Mouse (Mus musculus): ENCODE data around the gene Dock8.
"Not testable (repeated sequence)": the region's sequence is repeated elsewhere in the genome, so short reads cannot be mapped to it uniquely, and the experiment has no call there.

Gene Dock8

DNA sequence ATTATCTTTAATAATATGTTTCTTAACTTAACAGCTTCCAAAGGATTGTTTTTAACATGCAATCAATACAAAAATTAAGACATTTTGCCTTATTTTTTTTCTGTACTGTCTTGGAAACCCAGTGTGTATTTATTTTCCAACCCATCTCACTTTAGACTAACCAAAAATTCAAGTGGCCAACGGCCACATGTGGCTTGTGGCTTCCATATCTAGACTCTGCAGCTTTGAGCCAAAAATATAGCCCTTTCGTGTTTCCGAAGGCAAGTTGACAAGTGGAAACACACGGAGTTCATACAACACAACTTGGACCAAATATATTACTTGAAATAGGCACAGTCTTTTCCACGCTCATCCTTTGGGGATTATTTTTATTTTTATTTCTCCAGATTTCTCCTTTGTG lies 773 bp upstream of the Dock8 start:
- no peak for DNase-seq (ENCODE audit: low read depth, low spot score)

DNA sequence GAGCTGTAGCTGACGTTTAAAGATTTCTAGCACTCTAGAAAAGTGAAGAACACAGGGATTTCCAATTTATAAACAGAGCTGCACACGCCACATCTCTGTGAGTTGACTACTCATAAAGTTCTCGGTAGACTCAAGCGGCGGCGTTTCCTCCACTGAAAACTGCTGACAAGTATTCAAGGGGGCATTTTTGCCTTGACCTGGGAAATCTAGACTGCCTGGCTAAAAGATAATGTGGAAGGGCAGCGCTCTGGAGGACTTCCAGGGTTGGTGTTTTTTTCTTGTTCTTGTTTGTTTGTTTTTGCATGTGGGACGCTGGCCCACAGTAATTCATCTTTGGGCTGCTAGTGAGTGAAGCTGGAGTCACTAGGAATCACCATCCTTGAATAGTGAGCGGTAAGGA lies 819 bp downstream of the Dock8 start:
- DNase-seq (ENCODE audit: low read depth, low spot score): no peak

DNA sequence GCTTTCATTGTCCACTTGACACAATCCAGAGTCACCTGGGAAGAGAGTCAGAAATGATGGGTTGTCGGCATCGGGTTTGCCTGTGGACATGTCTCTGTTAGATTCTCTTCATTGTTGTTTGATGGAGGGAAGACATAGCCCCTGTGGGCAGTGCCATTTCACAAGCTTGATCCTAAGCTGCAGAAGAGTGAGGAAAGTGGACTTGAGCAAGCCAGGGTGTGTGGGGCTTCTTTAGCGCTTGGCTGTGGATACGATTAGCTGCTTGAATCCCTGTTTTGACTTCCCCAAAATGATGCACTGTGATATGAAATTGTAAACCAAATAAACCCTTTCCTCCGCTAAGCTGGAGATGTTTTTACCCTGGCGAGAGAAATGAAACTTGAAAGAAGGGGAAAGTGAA lies 2.7 kb downstream of the Dock8 start:
- DNase-seq (ENCODE audit: low read depth, low spot score): no peak

DNA sequence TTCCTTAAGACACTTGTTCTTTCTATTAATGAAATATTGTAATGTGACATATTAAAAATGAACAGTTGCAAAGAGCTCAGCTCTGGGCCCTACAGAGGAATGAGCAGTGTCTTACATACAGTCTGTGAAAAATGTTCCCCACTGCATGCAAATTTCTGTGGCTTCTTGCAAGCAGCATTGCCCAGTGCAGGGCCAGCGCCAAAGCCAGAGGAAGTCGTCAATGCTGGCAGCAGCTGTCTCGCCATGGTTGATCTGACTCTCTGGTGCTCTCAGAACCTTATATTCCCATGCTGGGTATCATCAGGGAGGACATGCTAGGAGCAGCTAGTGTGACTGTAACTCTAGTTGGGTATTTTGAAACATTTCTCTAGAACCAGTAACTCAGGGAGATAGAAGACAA lies 3.5 kb downstream of the Dock8 start:
- no peak for DNase-seq (ENCODE audit: low read depth, low spot score)

DNA sequence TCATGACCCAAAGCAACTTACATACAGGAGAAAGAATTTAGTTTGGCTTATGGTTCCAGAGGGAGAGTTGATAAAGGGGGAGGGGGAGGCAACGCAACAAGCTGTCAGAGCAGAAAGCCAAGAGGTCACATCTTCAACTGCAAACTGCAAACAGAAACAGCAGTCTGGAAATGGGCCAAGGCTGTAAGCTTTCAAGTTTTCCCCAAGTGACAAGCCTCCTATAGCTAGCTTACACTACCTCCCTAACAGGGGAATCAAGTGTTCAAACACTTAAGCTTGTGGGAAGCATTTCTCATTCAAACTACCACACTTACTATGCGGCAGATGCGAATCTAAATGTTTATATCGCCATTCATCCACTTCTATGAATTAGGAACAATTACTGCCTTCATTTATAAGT lies 4.5 kb downstream of the Dock8 start:
- DNase-seq (ENCODE audit: low read depth, low spot score): no peak

DNA sequence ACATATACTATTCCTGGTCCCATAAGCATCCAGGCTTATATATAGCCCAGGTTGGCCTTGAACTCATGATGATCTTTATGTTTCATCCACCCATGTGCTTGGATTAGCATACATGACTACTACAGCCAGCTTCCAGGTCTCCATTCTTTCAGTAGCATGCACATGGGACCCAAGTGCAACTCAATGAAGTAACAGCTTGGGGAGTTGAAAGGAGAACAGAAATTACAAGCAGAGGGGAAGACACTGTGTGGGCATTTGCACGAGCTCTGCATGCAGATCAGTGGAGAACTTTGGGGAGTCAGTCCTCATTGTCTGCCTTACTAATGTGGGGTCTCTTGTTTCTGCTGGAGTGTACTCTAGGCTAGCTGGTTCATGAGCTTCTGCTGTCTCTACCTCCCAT lies 7.4 kb downstream of the Dock8 start:
- no peak for DNase-seq (ENCODE audit: low read depth, low spot score)

DNA sequence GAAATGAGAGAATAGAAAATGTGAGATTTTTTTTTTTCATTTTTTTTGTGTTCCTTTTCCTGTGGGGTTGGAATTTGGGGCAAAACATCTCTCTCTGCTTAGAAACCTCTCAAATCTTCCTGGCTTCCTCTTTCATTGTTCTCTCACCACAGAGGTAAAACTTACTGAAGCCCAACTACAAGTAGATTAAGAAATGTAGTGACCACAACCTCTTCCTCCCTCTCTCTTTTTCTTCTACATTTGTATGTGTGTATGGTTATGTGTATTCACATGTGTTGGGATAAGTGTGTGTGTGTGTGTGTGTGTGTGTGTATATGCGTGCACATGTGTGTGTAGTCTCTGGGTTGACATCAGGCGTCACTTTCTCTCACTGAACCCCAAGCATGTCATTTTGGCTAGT lies 9.2 kb downstream of the Dock8 start:
- no peak for DNase-seq (ENCODE audit: low read depth, low spot score)

DNA sequence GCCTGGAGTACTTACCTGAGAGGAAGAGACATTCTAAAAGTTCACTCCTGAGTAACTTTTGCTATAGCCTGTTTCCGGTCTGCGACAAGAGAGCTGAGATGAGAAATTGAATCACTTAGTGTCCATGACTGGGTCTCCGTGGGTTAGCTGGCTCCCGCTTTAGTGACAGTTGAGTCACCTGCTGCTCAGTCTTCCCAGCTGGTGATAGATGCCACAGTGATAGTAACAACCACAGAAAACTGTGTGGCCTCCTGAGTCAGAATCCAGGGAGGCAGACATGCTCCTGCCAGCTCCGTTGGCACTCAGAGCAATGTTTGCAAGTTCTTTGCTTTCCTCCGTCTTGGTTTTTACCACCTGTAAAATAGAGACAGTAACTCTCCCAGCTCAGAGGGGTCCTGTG lies 23.4 kb downstream of the Dock8 start:
- DNase-seq (ENCODE audit: low read depth, low spot score): no peak

DNA sequence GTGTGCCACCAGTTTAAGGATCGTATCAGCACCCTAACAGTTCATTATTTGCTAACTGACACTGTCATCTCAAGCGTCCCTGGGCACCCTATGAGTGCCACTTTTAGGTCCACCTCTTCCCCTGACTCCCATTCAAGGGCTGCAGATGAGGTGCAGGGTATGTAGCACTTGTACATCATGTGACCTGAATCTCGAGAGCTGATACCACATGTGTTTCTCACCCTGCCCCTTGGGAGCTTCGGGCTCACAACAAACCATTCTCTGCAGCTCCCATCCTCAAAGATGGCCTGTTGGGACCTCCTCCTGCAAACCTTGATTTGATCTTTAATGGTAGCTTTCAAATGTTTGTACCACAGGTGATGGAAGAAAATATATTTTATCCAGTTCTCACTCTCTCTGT lies 32.4 kb downstream of the Dock8 start:
- DNase-seq (ENCODE audit: low read depth, low spot score): no peak

DNA sequence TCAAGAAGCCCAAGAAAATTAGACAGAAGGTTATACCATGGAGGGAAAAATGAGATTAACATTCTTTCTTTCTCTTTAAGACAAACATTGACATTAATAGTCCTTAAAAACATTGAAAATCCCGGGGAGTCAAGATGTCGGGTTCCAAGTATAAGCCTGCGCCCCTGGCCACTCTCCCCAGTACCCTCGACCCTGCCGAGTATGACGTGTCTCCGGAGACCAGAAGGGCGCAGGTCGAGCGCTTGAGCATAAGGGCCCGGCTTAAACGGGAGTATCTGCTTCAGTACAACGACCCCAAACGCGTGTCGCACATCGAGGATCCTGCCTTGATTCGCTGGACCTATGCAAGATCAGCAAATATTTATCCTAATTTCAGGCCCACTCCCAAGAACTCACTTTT lies 33.7 kb downstream of the Dock8 start:
- not testable (repeated sequence) for DNase-seq (ENCODE audit: low read depth, low spot score)

DNA sequence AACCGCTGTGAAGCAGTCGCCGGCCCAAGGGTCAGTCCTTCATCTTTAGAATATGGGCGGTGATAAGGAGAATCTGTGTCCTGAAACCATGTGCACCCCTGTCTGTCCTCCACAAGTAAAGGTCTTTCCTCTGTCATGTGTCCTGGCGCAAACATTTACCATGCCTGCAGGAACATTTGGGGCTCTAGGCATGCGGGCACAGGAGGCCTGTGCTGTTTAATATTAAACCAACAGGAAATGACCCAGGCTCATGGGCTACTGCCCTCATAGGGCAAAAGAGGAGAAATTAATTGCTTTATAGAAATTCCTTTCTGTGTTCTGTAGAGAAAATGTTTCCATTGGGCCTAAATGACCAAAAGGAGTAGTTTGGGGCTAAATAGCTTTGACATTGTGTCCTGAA lies 36.5 kb downstream of the Dock8 start:
- no peak for DNase-seq (ENCODE audit: low read depth, low spot score)

DNA sequence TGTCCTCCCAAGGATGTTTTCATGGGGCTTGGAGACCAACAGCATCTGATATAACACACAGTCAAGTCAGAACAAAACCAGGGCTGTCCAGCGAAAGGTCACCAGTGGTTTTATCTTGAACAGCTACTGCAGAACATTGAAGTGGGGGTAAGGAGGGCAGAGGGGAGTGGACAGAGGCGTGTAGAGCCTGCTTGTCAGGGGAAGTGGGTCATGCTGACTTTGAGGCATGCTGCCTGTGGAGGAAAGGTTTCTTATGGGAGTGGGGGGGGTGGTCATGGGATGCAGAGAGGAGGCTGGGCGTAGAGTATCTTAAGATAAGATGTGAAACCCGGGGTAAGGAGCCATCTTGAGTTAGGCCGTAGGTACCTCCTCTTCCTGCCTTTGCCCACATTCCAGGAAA lies 37.5 kb downstream of the Dock8 start:
- no peak for DNase-seq (ENCODE audit: low read depth, low spot score)

DNA sequence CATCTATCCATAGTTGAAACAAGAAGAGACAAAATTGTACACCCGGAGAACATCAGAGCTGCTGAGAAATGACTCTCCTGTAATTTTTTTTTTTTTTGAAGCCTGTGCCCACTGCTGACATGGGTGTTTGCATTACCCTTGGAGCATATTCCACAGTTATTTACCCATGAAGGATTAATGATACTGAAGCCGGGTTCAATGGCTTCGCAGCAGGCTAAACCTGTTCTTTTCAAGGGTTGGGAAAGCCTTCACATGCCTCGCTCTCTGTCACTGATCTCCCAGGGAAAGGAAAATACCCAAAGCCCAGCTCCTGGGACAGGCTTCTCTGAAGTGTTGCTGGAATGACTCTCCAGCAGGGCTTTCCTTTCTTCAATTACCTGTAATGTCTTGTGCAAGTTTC lies 37.9 kb downstream of the Dock8 start:
- no peak for DNase-seq (ENCODE audit: low read depth, low spot score)

DNA sequence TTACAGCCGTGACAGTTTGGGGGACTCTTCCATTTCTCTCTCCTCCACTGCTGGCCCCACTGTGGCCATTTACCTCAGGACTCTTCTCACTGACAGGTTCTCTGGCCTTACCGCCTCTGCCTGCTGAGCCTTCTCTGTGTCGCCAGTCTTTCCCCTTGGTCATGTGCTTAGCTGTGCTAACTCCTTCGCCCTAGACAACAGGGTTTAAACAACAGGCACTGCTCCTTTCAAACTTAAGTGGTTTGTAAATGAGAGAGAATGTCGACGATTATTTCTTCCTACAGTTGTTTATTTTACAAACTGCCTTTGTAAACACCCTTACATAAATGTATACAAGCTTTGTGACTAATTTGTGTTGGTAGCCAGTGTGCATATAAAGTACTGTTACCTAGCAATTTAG lies 39.0 kb downstream of the Dock8 start:
- no peak for DNase-seq (ENCODE audit: low read depth, low spot score)

DNA sequence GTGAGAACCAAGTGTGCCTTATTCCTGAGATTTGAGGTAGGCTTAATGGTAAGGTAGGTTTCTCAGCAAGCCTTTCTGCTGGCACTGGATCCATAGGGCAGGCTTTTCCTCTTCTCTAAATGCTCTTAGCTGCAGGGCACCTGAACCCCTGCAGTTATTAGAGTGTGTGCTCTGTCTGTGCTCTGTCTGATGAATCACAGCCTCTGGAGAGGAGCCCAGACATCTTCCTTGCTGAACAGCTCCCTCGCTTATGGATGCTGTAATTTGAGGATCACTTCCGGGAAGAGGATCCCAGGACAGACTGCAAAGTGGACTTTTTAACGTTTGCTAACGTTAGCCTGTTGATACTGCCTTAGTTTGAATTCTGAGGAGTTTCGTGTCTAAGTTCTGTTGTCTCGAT lies 41.9 kb downstream of the Dock8 start:
- DNase-seq (ENCODE audit: low read depth, low spot score): peak; percentile 90

DNA sequence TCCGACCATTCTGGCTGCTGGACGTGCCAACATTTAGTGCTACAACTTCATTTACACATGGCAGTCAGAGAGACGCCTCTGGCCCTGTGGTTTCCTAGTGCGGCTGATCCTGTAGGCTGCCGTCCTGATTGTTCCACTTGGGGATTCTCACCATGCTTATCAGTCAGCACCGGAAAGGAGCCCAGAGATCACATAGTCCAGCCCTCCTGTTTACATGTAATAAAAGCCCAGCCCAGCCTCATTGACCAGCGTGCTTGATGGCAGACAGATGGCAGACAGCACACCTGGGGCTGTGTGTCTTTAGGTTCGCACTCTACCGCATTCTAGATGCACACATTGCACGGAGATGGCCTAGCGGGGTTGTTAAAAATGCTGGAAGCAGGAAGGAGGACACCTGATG lies 43.6 kb downstream of the Dock8 start:
- no peak for DNase-seq (ENCODE audit: low read depth, low spot score)

DNA sequence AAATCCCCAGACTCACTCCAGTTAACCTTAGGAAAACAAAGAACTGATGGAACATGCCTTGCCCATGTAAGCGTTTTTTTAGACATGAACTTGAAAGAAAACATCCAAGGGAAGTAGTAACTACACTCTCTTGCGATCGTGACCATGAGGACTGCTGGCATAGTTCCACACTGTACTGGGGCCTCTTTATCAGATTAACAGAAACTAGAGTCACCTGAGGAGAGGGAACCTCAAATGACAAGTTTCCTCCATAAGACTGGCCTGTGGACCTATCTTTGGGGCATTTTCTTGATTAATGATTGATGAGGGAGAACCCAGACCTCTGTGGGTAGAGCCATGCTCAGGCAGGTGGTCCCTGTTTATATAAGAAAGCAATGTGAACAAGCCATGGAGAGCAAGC lies 44.7 kb downstream of the Dock8 start:
- no peak for DNase-seq (ENCODE audit: low read depth, low spot score)

DNA sequence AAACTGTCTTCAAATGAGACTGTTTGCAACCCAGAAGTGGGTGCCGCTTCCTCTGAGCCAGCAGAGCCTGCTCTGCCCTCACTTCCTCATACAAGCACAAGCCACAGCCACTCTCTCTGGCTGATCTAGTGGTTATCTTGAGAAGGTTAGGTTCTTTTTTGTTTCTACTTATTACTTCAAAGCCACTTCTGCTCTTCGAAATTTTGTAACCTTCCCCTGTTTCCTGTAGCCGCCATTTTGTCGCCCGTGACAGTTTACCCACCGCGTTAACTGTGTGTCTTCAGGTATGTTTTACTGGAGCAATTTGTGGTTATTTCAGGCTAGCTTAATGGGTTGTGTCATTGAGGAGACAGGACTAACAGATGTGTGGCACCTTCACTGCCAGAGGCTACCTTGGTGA lies 53.0 kb downstream of the Dock8 start:
- DNase-seq (ENCODE audit: low read depth, low spot score): no peak

DNA sequence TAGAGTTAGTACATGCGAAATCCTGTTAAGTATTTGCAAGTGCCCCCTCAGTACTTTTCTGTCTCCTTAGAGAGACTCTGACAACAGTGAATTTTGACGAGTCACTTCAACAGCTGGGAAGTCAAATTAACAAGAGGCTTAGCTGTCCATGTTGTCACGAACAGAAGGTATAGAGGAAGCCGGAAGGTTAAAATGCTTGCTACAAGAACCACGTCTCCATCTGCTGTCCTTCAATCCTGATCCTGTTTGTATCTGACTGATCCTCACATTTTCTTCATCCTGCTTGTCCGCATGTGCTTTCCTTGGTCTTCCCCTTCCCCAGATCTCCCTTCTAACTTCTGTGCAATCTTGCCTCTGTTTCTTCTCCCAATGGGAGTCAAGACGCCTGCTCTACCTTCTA lies 53.8 kb downstream of the Dock8 start:
- no peak for DNase-seq (ENCODE audit: low read depth, low spot score)

DNA sequence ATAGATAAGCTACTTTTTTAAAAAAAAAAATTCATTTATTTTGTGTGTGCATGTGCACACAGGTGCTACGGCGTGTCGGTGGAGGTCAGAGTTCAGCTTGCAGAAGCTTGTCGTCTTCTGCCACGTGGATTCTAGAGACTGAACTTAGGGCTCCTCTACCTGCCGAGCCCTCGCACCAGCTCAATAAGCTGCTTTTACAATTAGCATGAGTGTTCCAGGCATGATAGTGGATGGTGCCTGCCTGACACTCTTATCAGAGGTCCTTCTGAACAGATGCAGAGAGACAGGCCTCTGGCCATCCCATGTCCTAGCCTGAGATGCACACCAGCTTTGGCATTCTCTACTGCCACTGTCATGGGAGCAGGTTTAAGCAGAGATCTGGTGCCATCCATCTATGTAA lies 55.7 kb downstream of the Dock8 start:
- no peak for DNase-seq (ENCODE audit: low read depth, low spot score)

DNA sequence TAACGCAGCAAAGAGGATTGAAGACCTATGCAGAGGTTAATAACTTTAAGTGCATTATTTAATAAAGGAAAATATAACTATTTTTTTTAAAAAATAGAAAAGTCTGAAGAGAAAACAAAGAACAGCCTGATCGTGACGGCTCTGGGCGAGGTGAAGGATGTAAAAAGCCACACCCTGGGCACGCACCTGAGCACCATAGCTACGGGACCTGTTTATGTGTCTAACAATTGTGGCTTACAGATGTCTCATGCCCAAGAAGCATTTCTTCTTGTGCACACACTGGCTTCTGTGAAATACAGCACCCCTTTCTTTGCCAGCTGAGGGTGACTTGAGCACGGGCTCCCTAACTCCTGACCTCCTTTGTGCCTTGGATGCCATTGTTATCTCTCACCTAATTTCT lies 56.2 kb downstream of the Dock8 start:
- DNase-seq (ENCODE audit: low read depth, low spot score): no peak

DNA sequence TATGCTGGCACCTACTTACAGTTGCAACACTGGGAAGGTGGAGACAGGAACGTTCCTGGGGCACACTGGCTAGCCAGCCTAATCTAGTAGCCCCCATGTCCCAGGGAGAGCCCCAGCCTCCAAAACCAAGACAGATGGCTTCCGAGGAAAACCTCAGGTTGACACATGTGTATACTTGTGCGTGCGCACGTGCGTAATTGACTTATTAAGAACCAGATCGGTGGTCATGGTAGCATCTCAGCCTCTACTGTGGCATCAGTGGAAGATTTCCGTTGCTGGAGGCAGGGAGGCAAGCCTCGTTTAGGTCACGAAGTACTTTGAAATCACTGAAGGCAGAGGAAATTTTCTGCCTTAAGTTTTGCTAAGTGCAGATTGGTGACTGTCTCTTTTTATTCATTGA lies 56.9 kb downstream of the Dock8 start:
- no peak for DNase-seq (ENCODE audit: low read depth, low spot score)

DNA sequence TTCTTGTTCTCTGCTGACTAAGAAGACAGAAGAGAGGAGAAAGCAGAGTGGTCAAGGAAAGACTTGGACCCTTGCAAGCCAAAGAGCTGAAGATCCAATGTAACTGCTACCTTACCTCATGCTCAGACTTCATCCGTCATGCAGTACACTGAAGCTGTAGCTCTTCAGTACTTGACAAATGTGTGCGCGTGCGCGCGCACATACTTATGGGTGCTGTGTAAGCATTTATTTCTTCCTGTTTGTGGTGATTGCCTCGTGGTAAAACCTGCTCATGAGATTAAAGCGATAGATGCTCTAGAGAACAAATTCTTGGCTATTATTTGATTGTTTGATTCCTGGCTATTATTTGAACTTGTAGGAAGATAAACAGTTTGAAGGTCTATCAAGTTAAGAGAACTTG lies 58.5 kb downstream of the Dock8 start:
- no peak for DNase-seq (ENCODE audit: low read depth, low spot score)

DNA sequence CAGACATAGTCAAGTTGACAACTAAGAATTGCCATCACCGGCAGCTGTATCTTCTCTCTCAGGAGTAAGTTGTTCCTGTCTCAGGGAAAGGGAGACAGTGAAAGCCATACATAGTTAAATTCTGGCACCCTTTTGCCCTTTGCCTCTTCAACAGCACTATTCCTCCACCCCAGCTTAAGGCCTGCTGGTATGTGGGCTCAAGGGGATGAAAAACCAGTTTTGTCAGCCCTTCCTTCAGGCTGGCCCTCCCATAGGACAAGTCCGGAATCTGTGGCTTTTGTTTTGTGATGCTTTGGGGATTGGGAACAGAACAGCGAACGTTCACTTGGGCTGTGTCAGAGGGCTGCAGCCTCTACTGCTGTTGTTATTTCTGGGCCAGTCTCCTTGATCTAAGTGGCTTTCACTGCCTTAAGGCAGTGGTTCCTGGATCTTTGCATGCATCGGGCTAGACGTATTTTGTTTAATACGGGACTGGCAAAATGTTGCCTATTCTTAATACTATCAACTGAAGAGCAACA lies 60.6 kb downstream of the Dock8 start:
- DNase-seq (ENCODE audit: low read depth, low spot score): no peak

DNA sequence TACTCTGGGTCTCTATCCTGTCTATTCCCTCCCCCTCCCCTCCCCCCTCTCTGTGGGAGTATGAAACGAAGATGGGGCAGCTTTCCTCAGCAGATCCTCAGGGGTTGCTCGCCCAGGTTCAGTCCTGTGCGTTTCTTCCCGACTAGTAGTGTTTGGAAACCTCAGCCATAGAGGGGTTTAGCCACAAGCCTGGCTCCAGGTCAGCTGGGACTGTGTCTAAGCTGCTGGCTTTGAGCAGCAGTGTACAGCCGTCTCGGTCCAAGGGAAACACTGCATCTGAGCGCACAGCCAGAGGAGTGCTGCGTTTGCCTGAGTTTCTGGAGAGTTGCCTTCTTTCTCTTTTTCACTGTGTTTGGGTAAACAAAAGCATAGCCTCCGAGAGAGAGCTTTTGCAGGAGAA lies 61.0 kb downstream of the Dock8 start:
- DNase-seq (ENCODE audit: low read depth, low spot score): no peak

Measured in 3T3-L1 (cell line).